Mouse (Mus musculus) C2C12 (cell line): Measurements from ENCODE around the gene Myo19.

ENCODE experiments used
- CTCF ChIP-seq: IDR thresholded peaks from one replicate; pipeline ENCODE4 v1.5.1; 2011; ENCODE audit not compliant: control insufficient read depth, insufficient read depth, insufficient read length
- FOSL1 ChIP-seq: IDR thresholded peaks from one replicate; pipeline ENCODE4 v1.8.0; 2011; ENCODE audit warnings: mild to moderate bottlenecking, low read length; ENCODE audit not compliant: poor library complexity, insufficient read depth, severe bottlenecking
- MAX ChIP-seq: IDR thresholded peaks from one replicate; pipeline ENCODE4 v1.6.1; 2011; ENCODE audit warnings: mild to moderate bottlenecking, control low read depth
- MYOG ChIP-seq: IDR thresholded peaks from one replicate; pipeline ENCODE4 v1.6.1; 2011; ENCODE audit not compliant: control insufficient read depth, insufficient read length; ENCODE audit errors: extremely low read depth
- USF1 ChIP-seq: IDR thresholded peaks from one replicate; pipeline ENCODE4 v1.6.1; 2011; ENCODE audit warnings: low read depth, mild to moderate bottlenecking, control low read depth, moderate library complexity

DNA sequence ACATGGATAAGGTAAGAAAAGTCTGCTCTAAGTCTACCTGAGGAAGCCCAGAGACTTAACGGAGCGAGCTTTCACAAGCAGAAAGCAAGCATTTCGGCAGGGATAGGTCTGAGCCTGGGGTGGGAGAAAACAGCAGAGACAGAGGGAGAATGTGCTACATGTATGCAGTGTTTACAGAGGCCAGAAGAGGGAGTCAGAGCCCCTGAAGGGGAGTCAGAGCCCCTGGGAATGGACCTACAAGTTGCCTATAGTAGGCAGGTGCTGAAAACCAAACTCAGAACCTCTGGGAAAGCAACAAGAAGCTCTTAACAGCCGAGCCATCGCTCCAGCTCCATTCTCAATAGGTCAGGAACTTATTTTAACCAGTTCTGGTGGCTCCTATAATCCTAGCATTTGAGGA is 34.7 kb downstream of the Myo19 start:
- no peak for TF ChIP-seq USF1
- no peak for TF ChIP-seq CTCF
- TF ChIP-seq MAX, result no peak
- no peak for TF ChIP-seq MYOG
- TF ChIP-seq FOSL1, result no peak
